Mouse (Mus musculus) testis, adult 2 months (tissue): ENCODE results near the gene Helq.

Experiments
- CTCF ChIP-seq: fragments of 200-500 bp; IDR thresholded peaks from 2 replicates; pipeline ENCODE4 v1.5.1; 2012; ENCODE audit warnings: low read depth, mild to moderate bottlenecking, inconsistent platforms, low read length, moderate library complexity; ENCODE audit not compliant: control insufficient read depth, insufficient read depth, insufficient replicate concordance
- POLR2A ChIP-seq: fragments of 200-500 bp; IDR thresholded peaks from 2 replicates; pipeline ENCODE4 v1.6.1; 2012; ENCODE audit warnings: low read depth, mild to moderate bottlenecking, inconsistent platforms, low read length, moderate library complexity; ENCODE audit not compliant: control insufficient read depth

DNA sequence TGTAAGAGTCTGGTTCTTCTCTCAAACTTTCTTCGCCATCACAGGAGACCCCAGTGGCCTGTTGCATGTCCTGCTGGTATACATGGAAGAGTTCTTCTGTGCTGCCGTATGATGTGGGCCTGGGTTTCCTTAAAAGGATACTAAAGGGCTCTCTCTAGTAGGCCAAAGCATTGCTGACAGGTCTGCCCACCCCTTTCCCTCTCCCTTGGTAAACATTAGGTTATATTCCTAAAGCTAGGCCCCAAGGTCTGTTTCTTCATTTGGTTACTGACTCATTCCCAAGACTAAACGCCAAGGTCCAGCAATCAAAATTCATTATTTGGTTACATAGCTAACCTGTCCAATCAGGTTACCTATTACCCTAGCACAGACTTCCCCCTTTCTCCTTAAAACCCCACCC lies 34.3 kb upstream of the Helq start:
- TF ChIP-seq POLR2A: no peak
- TF ChIP-seq CTCF: no peak
